Mouse (Mus musculus) lung, postnatal 0 days (tissue): ENCODE measurements around the gene Hoxa2.

Experiments used
- CTCF ChIP-seq: IDR thresholded peaks from 2 replicates; pipeline ENCODE4 v1.5.1; 2016; ENCODE audit warnings: antibody characterized with exemption, mild to moderate bottlenecking
- EP300 ChIP-seq: IDR thresholded peaks from 2 replicates; pipeline ENCODE4 v1.6.1; 2016; ENCODE audit warnings: antibody characterized with exemption, mild to moderate bottlenecking, control low read depth

DNA sequence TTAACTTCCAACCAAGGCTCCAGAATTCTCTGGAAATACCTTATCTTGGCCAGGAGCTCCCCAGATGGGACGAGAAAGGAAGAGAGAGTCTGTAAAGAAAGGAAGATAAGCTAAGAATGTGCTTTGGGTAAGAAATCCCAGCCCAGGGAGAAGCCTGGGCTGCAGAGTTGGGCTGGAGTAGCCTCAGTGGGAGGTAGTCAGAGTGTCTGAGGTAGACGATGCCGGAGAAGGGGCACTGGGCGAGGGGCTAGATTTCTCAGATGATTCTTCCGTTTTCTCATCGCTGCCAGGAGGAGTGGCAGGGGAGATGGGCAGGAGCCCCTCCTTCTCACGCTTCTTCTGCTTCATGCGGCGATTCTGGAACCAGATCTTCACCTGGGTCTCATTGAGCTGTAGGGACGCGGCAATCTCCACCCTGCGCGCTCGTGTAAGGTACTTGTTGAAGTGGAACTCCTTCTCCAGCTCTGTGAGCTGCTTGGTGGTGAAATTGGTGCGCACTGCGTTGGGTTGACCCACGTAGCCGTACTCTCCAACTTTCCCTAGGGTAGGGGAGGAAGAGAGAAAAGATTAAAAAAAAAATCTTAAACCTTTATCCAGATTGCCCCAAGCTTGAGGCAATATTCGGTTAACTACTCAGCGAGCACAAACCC, 8.0 kb downstream of the Hoxa2 start:
- TF ChIP-seq EP300 (no peak), CTCF (no peak)
